Mouse (Mus musculus) midbrain, embryonic 16.5 days (tissue): ENCODE data around the gene Agap2. TPM values are rescaled to one million over a fixed set of nuclear protein-coding genes. Genes with fewer than 3 reads are reported as not detected.

ENCODE experiments used
- ATAC-seq: fragments of 200-750 bp; cut with Nextera tagmentation; 2 replicates; pipeline ENCODE4 v1.8.0; 2017; ENCODE audit warnings: moderate TSS enrichment
- H3K27ac ChIP-seq: fragments of 300-500 bp; sonication (generic); 2 replicates; pipeline ENCODE4 v1.5.1; 2014; ENCODE audit warnings: mild to moderate bottlenecking, low read length, mixed read lengths
- H3K27me3 ChIP-seq: fragments of 300-500 bp; sonication (generic); 2 replicates; pipeline ENCODE4 v1.6.1; 2014; ENCODE audit warnings: low read depth, low read length, mixed read lengths; ENCODE audit not compliant: control insufficient read depth, insufficient read depth
- H3K36me3 ChIP-seq: fragments of 300-500 bp; sonication (generic); 2 replicates; pipeline ENCODE4 v1.6.1; 2014; ENCODE audit warnings: mild to moderate bottlenecking, low read length, moderate library complexity, mixed read lengths; ENCODE audit not compliant: control insufficient read depth, insufficient read depth
- H3K4me1 ChIP-seq: fragments of 300-500 bp; sonication (generic); 2 replicates; pipeline ENCODE4 v1.6.1; 2014; ENCODE audit warnings: mild to moderate bottlenecking, low read length, mixed read lengths; ENCODE audit not compliant: control insufficient read depth, insufficient read depth
- H3K4me2 ChIP-seq: fragments of 300-500 bp; sonication (generic); 2 replicates; pipeline ENCODE4 v1.6.1; 2014; ENCODE audit warnings: mild to moderate bottlenecking, low read length, mixed read lengths
- H3K4me3 ChIP-seq: fragments of 300-500 bp; sonication (generic); 2 replicates; pipeline ENCODE4 v1.5.1; 2014; ENCODE audit warnings: low read depth, mild to moderate bottlenecking, low read length, moderate library complexity, mixed read lengths
- H3K9ac ChIP-seq: fragments of 300-500 bp; sonication (generic); 2 replicates; pipeline ENCODE4 v1.6.1; 2014; ENCODE audit warnings: low read depth, low read length, mixed read lengths
- H3K9me3 ChIP-seq: fragments of 300-500 bp; sonication (generic); replicated peaks from 2 replicates; pipeline ENCODE4 v1.6.1; 2014; ENCODE audit warnings: mild to moderate bottlenecking, low read length, mixed read lengths; ENCODE audit not compliant: control insufficient read depth, poor library complexity, severe bottlenecking
- WGBS: fragments of 180-500 bp; shearing (Covaris S2); extraction: QIAGEN DNeasy Blood & Tissue Kit; methylation state at CpG from one replicate; pipeline ENCODE4 v1.1.7; 2014; 5-methylcytosine and 5-hydroxymethylcytosine counted together
- polyA plus RNA-seq: library from polyadenylated mRNA; unstranded; fragments of >200 nt; fragmentation: Nextera tagmentation; extraction: Ambion mirVana; gene quantifications from 2 replicates; pipeline ENCODE4 v1.2.1, GENCODE M21; 2015

The Agap2 gene
- polyA plus RNA-seq, 1 experiment from 2014 or later, result 5.1 TPM

GRCm38 (mm10) chr10:127078001-127078676, 3.1 kb downstream of the Agap2 start:
- peak; percentile 73 for ATAC-seq
- peak overlapping the region; percentile 88 for H3K4me3 ChIP-seq
- H3K9ac ChIP-seq, result peak overlapping the region; percentile 66
- WGBS, result 0% methylated on average over 12 of the region's 12 CpGs
- 0 out of 2 replicates have a peak, but pooled peaks cover 3% of the 10 kb centered on the region for H3K27me3 ChIP-seq
- H3K27ac ChIP-seq, result peak overlapping the region; percentile 95
- H3K9me3 ChIP-seq, result no peaks in the 10 kb centered on the region
- peak overlapping the region; percentile 99 for H3K4me2 ChIP-seq
- peaks cover 4% of the 10 kb centered on the region for H3K36me3 ChIP-seq
- H3K4me1 ChIP-seq, result peaks cover 43% of the 10 kb centered on the region

DNA sequence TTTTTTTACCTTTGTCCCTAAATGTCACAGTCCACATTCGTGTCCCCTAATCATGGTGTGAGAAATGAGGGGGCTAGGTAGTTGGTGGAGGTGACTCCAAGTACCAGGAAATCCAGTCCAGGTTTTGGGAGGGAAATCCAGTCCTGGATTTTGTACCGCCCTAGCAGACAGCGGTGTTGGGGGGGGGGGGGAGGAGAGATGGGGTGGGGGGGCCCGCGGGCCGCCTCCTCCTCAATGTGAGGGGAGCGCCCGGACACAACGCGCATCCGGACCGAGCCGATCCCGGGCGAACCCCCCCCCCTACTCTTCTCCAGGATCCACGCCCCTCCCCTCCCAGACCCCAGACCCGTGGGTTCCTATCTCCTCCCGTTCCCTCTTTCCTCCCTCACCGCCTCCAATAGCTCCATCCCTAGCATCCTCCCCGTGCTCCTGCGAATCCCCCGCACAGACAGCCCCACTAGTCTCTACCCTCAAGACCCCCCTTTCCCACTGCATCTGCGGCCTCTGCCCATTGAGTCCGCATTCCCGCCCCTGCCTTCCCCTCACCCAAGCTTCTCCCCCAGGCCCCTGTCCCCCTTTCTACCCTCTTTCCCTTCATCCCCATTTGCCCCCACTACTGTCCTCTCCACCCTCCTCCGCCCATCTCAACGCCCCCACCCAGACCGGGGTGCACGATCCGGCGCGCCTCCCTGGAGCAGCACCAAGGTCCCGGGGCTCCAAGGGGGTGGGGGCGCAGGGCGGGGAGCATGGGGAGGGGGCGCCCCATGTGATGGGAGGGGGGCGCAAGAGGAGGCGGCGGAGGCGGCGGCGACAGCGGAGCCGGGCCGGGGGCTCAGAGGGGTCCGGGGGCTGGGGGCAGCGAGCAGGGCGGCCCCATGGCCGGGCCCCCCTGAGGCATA, 3.8 kb downstream of the Agap2 start:
- Histone ChIP-seq H3K4me3 (peak overlapping the region; percentile 88), H3K36me3 (peaks cover 6% of the 10 kb centered on the region), H3K9ac (peak overlapping the region; percentile 99), H3K27me3 (0 out of 2 replicates have a peak, but pooled peaks cover 3% of the 10 kb centered on the region), H3K27ac (peak overlapping the region; percentile 95), H3K4me1 (peaks cover 43% of the 10 kb centered on the region), H3K4me2 (peak overlapping the region; percentile 99), H3K9me3 (no peaks in the 10 kb centered on the region)
- peak; percentile 76 for ATAC-seq
- 0% methylated on average over 24 of the region's 49 CpGs for WGBS

- Histone ChIP-seq H3K36me3 (peaks cover 14% of the 10 kb centered on the region), H3K4me3 (peak overlapping the region; percentile 88), H3K9me3 (no peaks in the 10 kb centered on the region), H3K4me2 (peak overlapping the region; percentile 99), H3K9ac (peak overlapping the region; percentile 99), H3K27me3 (0 out of 2 replicates have a peak, but pooled peaks cover 3% of the 10 kb centered on the region), H3K4me1 (peaks cover 43% of the 10 kb centered on the region), H3K27ac (peak overlapping the region; percentile 95)
- 1% methylated on average over 60 of the region's 70 CpGs for WGBS
- ATAC-seq, result no peak
These were observed 4.7 kb downstream of the Agap2 start for GRCm38 (mm10) chr10:127079665-127080391.

- Histone ChIP-seq H3K27me3 (0 out of 2 replicates have a peak, but pooled peaks cover 3% of the 10 kb centered on the region), H3K4me2 (peak overlapping the region; percentile 99), H3K36me3 (peaks cover 17% of the 10 kb centered on the region), H3K4me3 (peak overlapping the region; percentile 88), H3K27ac (peak overlapping the region; percentile 55), H3K9me3 (no peaks in the 10 kb centered on the region), H3K9ac (peak overlapping the region; percentile 99), H3K4me1 (peaks cover 40% of the 10 kb centered on the region)
- ATAC-seq, result no peak
- 2% methylated on average over 47 of the region's 48 CpGs for WGBS
These were observed 6.1 kb downstream of the Agap2 start for GRCm38 (mm10) chr10:127080901-127081780.

DNA sequence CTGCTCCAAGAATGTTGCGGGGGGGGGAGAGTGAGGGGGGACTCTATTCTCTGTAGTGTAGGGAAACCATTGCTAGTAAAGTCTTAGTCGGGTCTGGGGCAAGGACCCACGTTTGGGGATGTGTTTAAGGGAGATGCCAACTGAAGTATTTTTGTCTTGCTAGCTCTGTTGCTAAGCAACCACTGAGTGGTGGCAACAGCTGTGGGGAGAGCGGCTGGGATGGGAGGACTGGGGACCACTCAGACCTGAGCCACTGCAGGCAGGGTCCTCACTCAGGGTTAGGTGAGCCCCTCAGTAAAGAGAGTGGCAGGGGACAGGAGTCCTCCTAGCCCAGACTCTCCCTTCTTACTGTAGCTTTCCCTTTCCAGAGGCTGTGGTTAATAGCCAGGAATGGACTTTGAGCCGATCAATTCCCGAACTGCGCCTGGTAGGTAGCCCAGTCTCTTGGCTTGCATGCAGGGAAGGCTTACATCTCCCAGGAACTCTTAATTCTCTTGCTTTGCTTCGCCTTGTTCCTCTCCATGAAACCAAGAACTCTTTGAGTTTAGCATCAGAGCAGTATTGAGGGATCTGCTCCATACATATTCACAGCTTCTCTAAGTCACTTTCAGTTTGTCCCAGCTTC, 7.0 kb downstream of the Agap2 start:
- no peaks in the 10 kb centered on the region for H3K9me3 ChIP-seq
- H3K4me3 ChIP-seq, result peak overlapping the region; percentile 88
- H3K36me3 ChIP-seq, result peaks cover 22% of the 10 kb centered on the region
- peak overlapping the region; percentile 99 for H3K4me2 ChIP-seq
- H3K27ac ChIP-seq, result no peak overlapping the region; the same call in 1 of the 2 replicates
- peaks cover 4% of the 10 kb centered on the region; the same call in 1 of the 2 replicates for H3K27me3 ChIP-seq
- peaks cover 34% of the 10 kb centered on the region for H3K4me1 ChIP-seq
- H3K9ac ChIP-seq, result peak overlapping the region; percentile 99
- no peak for ATAC-seq
- 27% methylated on average over 8 of the region's 8 CpGs for WGBS

- 0 out of 2 replicates have a peak overlapping the region, but pooled peaks have one; percentile 26 for H3K9ac ChIP-seq
- H3K4me2 ChIP-seq, result no peak overlapping the region
- WGBS, result 27% methylated on average over 8 of the region's 8 CpGs
These were observed 8.3 kb downstream of the Agap2 start for GRCm38 (mm10) chr10:127083292-127083914.

DNA sequence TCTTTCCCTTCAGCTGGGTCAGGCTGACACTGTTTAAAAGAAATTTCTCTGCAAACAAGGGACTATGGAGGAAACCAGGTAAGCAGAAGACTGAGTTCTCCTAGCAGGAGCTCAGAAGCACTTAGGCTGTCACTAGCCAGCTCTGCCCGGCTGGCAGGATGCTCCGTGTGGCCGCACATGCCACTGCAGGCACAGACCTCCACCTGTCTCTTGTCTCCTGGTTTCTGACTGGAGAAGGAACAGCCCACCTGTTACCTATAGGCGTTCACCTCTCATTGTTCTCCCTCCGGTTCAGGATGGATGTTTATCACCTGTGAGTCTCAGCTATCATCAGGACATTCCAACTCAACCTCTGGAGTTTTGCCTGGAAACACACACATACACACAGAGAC, 8.8 kb downstream of the Agap2 start:
- Histone ChIP-seq H3K9me3 (no peaks in the 10 kb centered on the region), H3K4me3 (no peak overlapping the region), H3K4me1 (peaks cover 30% of the 10 kb centered on the region), H3K27ac (no peak overlapping the region), H3K4me2 (no peak overlapping the region), H3K36me3 (peaks cover 33% of the 10 kb centered on the region), H3K9ac (no peak overlapping the region), H3K27me3 (peaks cover 12% of the 10 kb centered on the region)
- 60% methylated on average over 5 of the region's 5 CpGs for WGBS
- no peak for ATAC-seq

More at GRCm38 (mm10) chr10:127083292-127083914, 8.3 kb downstream of the Agap2 start:
- H3K36me3 ChIP-seq, result peaks cover 32% of the 10 kb centered on the region
- H3K9me3 ChIP-seq, result no peaks in the 10 kb centered on the region
- peaks cover 10% of the 10 kb centered on the region for H3K27me3 ChIP-seq
- H3K4me1 ChIP-seq, result peaks cover 31% of the 10 kb centered on the region
- no peak overlapping the region for H3K4me3 ChIP-seq
- no peak for ATAC-seq
- no peak overlapping the region for H3K27ac ChIP-seq
